Mouse (Mus musculus): ENCODE results near the gene Ipmk. TPM values are rescaled to one million over a fixed set of nuclear protein-coding genes. Genes with fewer than 3 reads are reported as not detected.

The Ipmk gene
- 12.6 and 14.0 TPM in 2 replicates for polyA plus RNA-seq (2015; fragmentation: Nextera tagmentation; extraction: Ambion mirVana)

- H3K4me1 ChIP-seq (replicated peaks; ENCODE audit: control insufficient read depth, insufficient read depth, low read length): peaks cover 25% of the 10 kb centered on the region
- no peaks in the 10 kb centered on the region for H3K27me3 ChIP-seq (ENCODE audit: control insufficient read depth, insufficient read depth, low read depth, low read length)
- under 1% methylated on average over 45 of the region's 49 CpGs for WGBS
- H3K9ac ChIP-seq (ENCODE audit: low read length): peak within 1 kb of the TSS; percentile 79
- peak within 1 kb of the TSS; percentile 78 for H3K27ac ChIP-seq (ENCODE audit: low read length)
- peak within 1 kb of the TSS; percentile 71 for H3K4me3 ChIP-seq (ENCODE audit: low read length)
- no peaks in the 10 kb centered on the region for H3K36me3 ChIP-seq (ENCODE audit: control insufficient read depth, insufficient read depth, low read length)
- H3K4me2 ChIP-seq (ENCODE audit: low read depth, low read length): peak within 1 kb of the TSS; percentile 83
- no peaks in the 10 kb centered on the region for H3K9me3 ChIP-seq (ENCODE audit: control insufficient read depth, low read length)
- peak; percentile 95 for ATAC-seq (ENCODE audit: low read depth)
These were observed at the start of gene Ipmk for GRCm38 (mm10) chr10:71347509-71347949. Gene Ipmk, plus strand, starts transcription at chr10:71347763.

GRCm38 (mm10) chr10:71300161-71300560 lies 47.4 kb upstream of the Ipmk start:
- no peak overlapping the region for H3K4me2 ChIP-seq (ENCODE audit: low read depth, low read length)
- H3K9me3 ChIP-seq (ENCODE audit: control insufficient read depth, low read length): no peaks in the 10 kb centered on the region
- no peak overlapping the region for H3K9ac ChIP-seq (ENCODE audit: low read length)
- H3K4me3 ChIP-seq (ENCODE audit: low read length): no peak overlapping the region
- no peaks in the 10 kb centered on the region for H3K27me3 ChIP-seq (ENCODE audit: control insufficient read depth, insufficient read depth, low read depth, low read length)
- H3K27ac ChIP-seq (ENCODE audit: low read length): no peak overlapping the region
- 69% methylated on average over 16 of the region's 16 CpGs for WGBS
- no peaks in the 10 kb centered on the region for H3K4me1 ChIP-seq (replicated peaks; ENCODE audit: control insufficient read depth, insufficient read depth, low read length)
- no peaks in the 10 kb centered on the region for H3K36me3 ChIP-seq (ENCODE audit: control insufficient read depth, insufficient read depth, low read length)
- ATAC-seq (ENCODE audit: low read depth): no peak

GRCm38 (mm10) chr10:71302490-71302889 lies 45.1 kb upstream of the Ipmk start:
- no peak for ATAC-seq (ENCODE audit: low read depth)

GRCm38 (mm10) chr10:71306190-71306589 lies 41.4 kb upstream of the Ipmk start:
- peak overlapping the region; percentile 40 for H3K4me2 ChIP-seq (ENCODE audit: low read depth, low read length)
- H3K9ac ChIP-seq (ENCODE audit: low read length): no peak overlapping the region
- H3K4me3 ChIP-seq (ENCODE audit: low read length): 0 out of 2 replicates have a peak overlapping the region, but pooled peaks have one; percentile 2
- 19% methylated on average over 6 of the region's 6 CpGs for WGBS
- H3K27me3 ChIP-seq (ENCODE audit: control insufficient read depth, insufficient read depth, low read depth, low read length): no peaks in the 10 kb centered on the region
- no peak for ATAC-seq (ENCODE audit: low read depth)
- H3K4me1 ChIP-seq (replicated peaks; ENCODE audit: control insufficient read depth, insufficient read depth, low read length): no peaks in the 10 kb centered on the region
- H3K27ac ChIP-seq (ENCODE audit: low read length): no peak overlapping the region
- H3K9me3 ChIP-seq (ENCODE audit: control insufficient read depth, low read length): no peaks in the 10 kb centered on the region
- H3K36me3 ChIP-seq (ENCODE audit: control insufficient read depth, insufficient read depth, low read length): no peaks in the 10 kb centered on the region

More at GRCm38 (mm10) chr10:71302490-71302889, 45.1 kb upstream of the Ipmk start:
- Histone ChIP-seq H3K36me3 (ENCODE audit: control insufficient read depth, insufficient read depth, low read length) (no peaks in the 10 kb centered on the region), H3K27ac (ENCODE audit: low read length) (no peak overlapping the region), H3K27me3 (ENCODE audit: control insufficient read depth, insufficient read depth, low read depth, low read length) (no peaks in the 10 kb centered on the region), H3K4me1 (replicated peaks; ENCODE audit: control insufficient read depth, insufficient read depth, low read length) (no peaks in the 10 kb centered on the region), H3K9me3 (ENCODE audit: control insufficient read depth, low read length) (no peaks in the 10 kb centered on the region), H3K9ac (ENCODE audit: low read length) (no peak overlapping the region), H3K4me2 (ENCODE audit: low read depth, low read length) (no peak overlapping the region), H3K4me3 (ENCODE audit: low read length) (no peak overlapping the region)
- 22% methylated on average over 5 of the region's 5 CpGs for WGBS

GRCm38 (mm10) chr10:71306759-71307158 lies 40.8 kb upstream of the Ipmk start:
- no peaks in the 10 kb centered on the region for H3K9me3 ChIP-seq (ENCODE audit: control insufficient read depth, low read length)
- H3K4me2 ChIP-seq (ENCODE audit: low read depth, low read length): peak overlapping the region; percentile 40; the same call in 1 of the 2 replicates
- no peaks in the 10 kb centered on the region for H3K36me3 ChIP-seq (ENCODE audit: control insufficient read depth, insufficient read depth, low read length)
- no peak for ATAC-seq (ENCODE audit: low read depth)
- H3K9ac ChIP-seq (ENCODE audit: low read length): no peak overlapping the region
- H3K4me1 ChIP-seq (replicated peaks; ENCODE audit: control insufficient read depth, insufficient read depth, low read length): no peaks in the 10 kb centered on the region
- no peaks in the 10 kb centered on the region for H3K27me3 ChIP-seq (ENCODE audit: control insufficient read depth, insufficient read depth, low read depth, low read length)
- H3K27ac ChIP-seq (ENCODE audit: low read length): no peak overlapping the region
- 52% methylated on average over 6 of the region's 6 CpGs for WGBS
- no peak overlapping the region for H3K4me3 ChIP-seq (ENCODE audit: low read length)

GRCm38 (mm10) chr10:71308199-71308598 lies 39.4 kb upstream of the Ipmk start:
- no peak overlapping the region for H3K4me3 ChIP-seq (ENCODE audit: low read length)
- no peak overlapping the region for H3K9ac ChIP-seq (ENCODE audit: low read length)
- no peaks in the 10 kb centered on the region for H3K9me3 ChIP-seq (ENCODE audit: control insufficient read depth, low read length)
- no peak overlapping the region for H3K4me2 ChIP-seq (ENCODE audit: low read depth, low read length)
- no peaks in the 10 kb centered on the region for H3K27me3 ChIP-seq (ENCODE audit: control insufficient read depth, insufficient read depth, low read depth, low read length)
- H3K4me1 ChIP-seq (replicated peaks; ENCODE audit: control insufficient read depth, insufficient read depth, low read length): no peaks in the 10 kb centered on the region
- H3K27ac ChIP-seq (ENCODE audit: low read length): no peak overlapping the region
- ATAC-seq (ENCODE audit: low read depth): no peak
- 87% methylated on average over 5 of the region's 5 CpGs for WGBS
- H3K36me3 ChIP-seq (ENCODE audit: control insufficient read depth, insufficient read depth, low read length): no peaks in the 10 kb centered on the region

GRCm38 (mm10) chr10:71310288-71310687 lies 37.3 kb upstream of the Ipmk start:
- no peak for ATAC-seq (ENCODE audit: low read depth)

GRCm38 (mm10) chr10:71314596-71314995 lies 33.0 kb upstream of the Ipmk start:
- no peaks in the 10 kb centered on the region for H3K36me3 ChIP-seq (ENCODE audit: control insufficient read depth, insufficient read depth, low read length)
- H3K9ac ChIP-seq (ENCODE audit: low read length): no peak overlapping the region
- H3K4me1 ChIP-seq (replicated peaks; ENCODE audit: control insufficient read depth, insufficient read depth, low read length): no peaks in the 10 kb centered on the region
- H3K27me3 ChIP-seq (ENCODE audit: control insufficient read depth, insufficient read depth, low read depth, low read length): no peaks in the 10 kb centered on the region
- no peak for ATAC-seq (ENCODE audit: low read depth)
- no peak overlapping the region for H3K4me3 ChIP-seq (ENCODE audit: low read length)
- 52% methylated on average over 3 of the region's 3 CpGs for WGBS
- H3K9me3 ChIP-seq (ENCODE audit: control insufficient read depth, low read length): no peaks in the 10 kb centered on the region
- H3K4me2 ChIP-seq (ENCODE audit: low read depth, low read length): no peak overlapping the region
- H3K27ac ChIP-seq (ENCODE audit: low read length): no peak overlapping the region

More at GRCm38 (mm10) chr10:71310288-71310687, 37.3 kb upstream of the Ipmk start:
- Histone ChIP-seq H3K4me2 (ENCODE audit: low read depth, low read length) (no peak overlapping the region), H3K4me3 (ENCODE audit: low read length) (no peak overlapping the region), H3K36me3 (ENCODE audit: control insufficient read depth, insufficient read depth, low read length) (no peaks in the 10 kb centered on the region), H3K27ac (ENCODE audit: low read length) (no peak overlapping the region), H3K4me1 (replicated peaks; ENCODE audit: control insufficient read depth, insufficient read depth, low read length) (no peaks in the 10 kb centered on the region), H3K9me3 (ENCODE audit: control insufficient read depth, low read length) (no peaks in the 10 kb centered on the region), H3K9ac (ENCODE audit: low read length) (no peak overlapping the region), H3K27me3 (ENCODE audit: control insufficient read depth, insufficient read depth, low read depth, low read length) (no peaks in the 10 kb centered on the region)
- 57% methylated on average over 3 of the region's 3 CpGs for WGBS

- no peak overlapping the region for H3K4me2 ChIP-seq (ENCODE audit: low read depth, low read length)
- no peak overlapping the region for H3K27ac ChIP-seq (ENCODE audit: low read length)
- no peak overlapping the region for H3K9ac ChIP-seq (ENCODE audit: low read length)
- WGBS: 61% methylated on average over 11 of the region's 11 CpGs
- ATAC-seq (ENCODE audit: low read depth): no peak
- no peaks in the 10 kb centered on the region for H3K27me3 ChIP-seq (ENCODE audit: control insufficient read depth, insufficient read depth, low read depth, low read length)
- no peaks in the 10 kb centered on the region for H3K36me3 ChIP-seq (ENCODE audit: control insufficient read depth, insufficient read depth, low read length)
- no peaks in the 10 kb centered on the region for H3K9me3 ChIP-seq (ENCODE audit: control insufficient read depth, low read length)
- H3K4me3 ChIP-seq (ENCODE audit: low read length): no peak overlapping the region
- no peaks in the 10 kb centered on the region for H3K4me1 ChIP-seq (replicated peaks; ENCODE audit: control insufficient read depth, insufficient read depth, low read length)
These were observed 31.5 kb upstream of the Ipmk start for GRCm38 (mm10) chr10:71316056-71316455.

GRCm38 (mm10) chr10:71316497-71316896 lies 31.1 kb upstream of the Ipmk start:
- Histone ChIP-seq H3K4me1 (replicated peaks; ENCODE audit: control insufficient read depth, insufficient read depth, low read length) (no peaks in the 10 kb centered on the region), H3K27ac (ENCODE audit: low read length) (no peak overlapping the region), H3K36me3 (ENCODE audit: control insufficient read depth, insufficient read depth, low read length) (no peaks in the 10 kb centered on the region), H3K4me2 (ENCODE audit: low read depth, low read length) (no peak overlapping the region), H3K9ac (ENCODE audit: low read length) (no peak overlapping the region), H3K27me3 (ENCODE audit: control insufficient read depth, insufficient read depth, low read depth, low read length) (no peaks in the 10 kb centered on the region), H3K4me3 (ENCODE audit: low read length) (no peak overlapping the region), H3K9me3 (ENCODE audit: control insufficient read depth, low read length) (no peaks in the 10 kb centered on the region)
- WGBS: 65% methylated on average over 7 of the region's 7 CpGs
- ATAC-seq (ENCODE audit: low read depth): no peak
